Mouse (Mus musculus) lung, postnatal 0 days (tissue): ENCODE measurements around the gene Pla2g2d.

Experiments
- CTCF ChIP-seq: IDR thresholded peaks from 2 replicates; pipeline ENCODE4 v1.5.1; 2016; ENCODE audit warnings: antibody characterized with exemption, mild to moderate bottlenecking
- EP300 ChIP-seq: IDR thresholded peaks from 2 replicates; pipeline ENCODE4 v1.6.1; 2016; ENCODE audit warnings: antibody characterized with exemption, mild to moderate bottlenecking, control low read depth

GRCm38 (mm10) chr4:138737031-138737430, 38.5 kb upstream of the Pla2g2d start, which contains the start of gene Ubxn10:
- TF ChIP-seq CTCF (no peak), EP300 (no peak)
